Mouse (Mus musculus) gastrocnemius, postnatal 14 days (tissue): ENCODE measurements at regions not wholly inside any gene's neighbourhood (a gene's known extent, or its start where the extent isn't known, plus 50 kb on each side); places are given as distances from the start of the nearest gene placed in this dataset.

Experiments used
- DNase-seq: peaks from one replicate; pipeline ENCODE4 v3.0.0; 2021; ENCODE audit warnings: mixed read lengths
- intact Hi-C: fragments of 180-260 bp; cut with DNase I; formaldehyde crosslinking; loops from one replicate; pipeline ENCODE4 v1.15.1; 2025; ENCODE audit warnings: low total_unique reads

DNA sequence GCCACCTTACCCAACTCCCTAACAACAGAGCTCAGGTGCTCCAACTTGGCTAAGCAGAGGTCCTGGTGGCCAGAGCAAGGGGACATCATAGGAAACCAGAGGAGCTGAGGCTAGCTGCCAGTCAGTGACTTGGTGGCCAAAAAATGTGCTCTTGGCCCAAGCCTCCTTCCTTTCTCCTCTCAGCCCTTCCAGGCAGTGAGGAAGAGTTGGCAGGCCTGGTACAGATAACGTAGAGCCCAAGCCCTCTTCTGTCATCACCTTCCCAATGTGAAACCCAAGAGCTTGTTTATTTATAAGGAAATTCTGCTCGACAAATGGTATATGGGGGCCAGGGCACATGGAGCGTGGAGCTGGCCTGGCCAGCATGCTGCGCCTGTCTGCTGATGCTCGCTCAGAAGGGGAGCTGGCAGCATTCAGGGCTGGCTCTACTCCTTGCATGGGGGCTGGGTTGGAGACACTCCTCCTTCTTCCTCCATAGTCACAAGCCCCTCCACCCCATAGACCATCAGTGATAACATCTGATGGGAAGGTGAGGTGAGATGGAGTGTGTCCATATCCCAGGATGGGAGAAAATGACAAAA is 156.1 kb downstream of the Fgf18 start:
- DNase-seq = no peak
- intact Hi-C loops = no loop called here

DNA sequence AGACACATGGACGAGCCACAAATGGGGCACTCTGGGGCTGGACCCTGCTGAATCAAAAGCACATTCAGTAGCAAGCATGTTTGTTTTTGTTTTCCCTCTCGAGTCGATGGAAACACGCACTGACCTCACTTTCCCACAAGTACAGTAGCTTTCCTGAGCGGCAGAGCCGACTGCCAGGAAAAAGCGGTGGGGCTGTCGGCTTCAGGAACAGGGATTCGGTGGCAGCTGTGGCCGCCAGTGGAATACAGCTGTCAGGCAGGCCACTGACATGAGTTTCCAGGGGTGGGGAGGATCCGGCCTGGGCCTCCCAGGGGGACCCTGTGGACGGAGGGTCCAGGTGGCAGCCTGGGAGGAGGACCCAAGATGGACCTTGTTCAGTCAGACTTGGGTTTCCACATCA is 157.0 kb downstream of the Fgf18 start:
- peak; percentile 41 for DNase-seq
- intact Hi-C loops = no loop called here

DNA sequence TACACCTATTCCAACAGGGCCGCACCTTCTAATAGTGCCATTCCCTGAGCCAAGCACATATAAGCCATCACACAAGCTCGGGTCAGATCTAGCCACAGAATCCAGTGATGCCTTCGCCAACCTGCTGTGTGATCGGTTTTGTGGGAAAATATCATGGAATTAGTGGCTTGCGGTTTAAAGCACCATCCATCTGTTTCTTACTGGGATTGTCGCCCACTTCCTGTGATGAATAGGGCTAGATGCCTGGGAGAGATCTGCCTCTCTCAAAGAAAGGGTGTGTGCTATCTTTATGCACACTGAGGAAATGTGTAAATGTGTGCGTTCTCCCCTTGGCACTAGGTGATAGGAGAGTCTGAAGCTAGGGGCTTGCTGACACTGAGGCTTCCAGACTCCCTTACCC is 154.5 kb upstream of the Smim23 start:
- intact Hi-C loops = no loop called here

GRCm38 (mm10) chr11:32976572-32976971 is 152.2 kb upstream of the Smim23 start:
- intact Hi-C loops = no loop called here
- DNase-seq = no peak

More for the DNA sequence above, 154.5 kb upstream of the Smim23 start:
- no peak for DNase-seq

DNA sequence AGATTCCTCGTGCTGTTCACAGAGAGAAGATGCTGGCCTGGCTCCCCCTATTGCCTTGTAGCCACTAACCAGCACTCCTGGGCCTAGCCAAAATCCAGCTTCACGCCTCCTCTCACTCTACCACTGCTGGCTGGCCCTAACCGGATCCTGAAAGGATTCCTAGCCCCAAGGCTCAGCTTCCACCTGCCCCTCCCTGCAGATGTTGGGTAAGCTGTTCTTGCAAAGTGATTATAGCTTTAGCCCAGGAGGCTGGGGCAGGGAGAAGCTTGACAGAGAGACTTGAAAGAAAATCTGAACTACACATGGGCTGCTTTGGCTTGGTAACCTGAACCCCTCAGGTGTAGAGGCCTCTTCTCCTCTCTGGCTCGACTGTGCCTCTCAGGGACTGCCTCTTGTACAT is 149.0 kb upstream of the Smim23 start:
- DNase-seq = no peak
- intact Hi-C loops = no loop called here

- no peak for DNase-seq
- intact Hi-C loops = no loop called here
Observed at GRCm38 (mm10) chr11:32965418-32965817, 141.0 kb upstream of the Smim23 start.

- DNase-seq = no peak
- intact Hi-C loops = no loop called here
Observed at GRCm38 (mm10) chr11:32963625-32964293, 139.4 kb upstream of the Smim23 start.

DNA sequence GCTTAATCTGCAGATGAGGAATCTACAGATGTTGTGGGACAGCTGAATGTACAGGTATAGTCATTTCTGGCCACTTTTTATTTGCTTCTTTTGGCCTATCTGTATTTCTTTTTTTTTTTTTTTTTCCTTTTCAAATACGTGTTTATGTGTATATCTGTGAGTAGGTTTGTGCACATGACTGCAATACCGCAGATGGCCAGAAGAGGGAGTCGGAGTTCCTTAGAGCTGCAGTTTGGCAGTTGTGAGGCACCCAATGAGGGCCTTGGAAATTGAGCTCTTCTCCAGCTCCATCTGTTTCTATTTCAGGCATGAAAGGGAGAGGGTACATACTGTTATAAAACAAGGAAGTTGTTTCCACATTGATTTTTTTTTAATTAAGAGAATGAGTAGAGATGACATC is 137.2 kb upstream of the Smim23 start:
- intact Hi-C loops = no loop called here
- DNase-seq = no peak

GRCm38 (mm10) chr11:32958961-32959360 is 134.6 kb upstream of the Smim23 start:
- DNase-seq = no peak
- intact Hi-C loops = loop anchor here (10.0 kb wide), 1 partner anchor 154 kb away; no protein-coding TSS in a partner anchor

- peak; percentile 63 for DNase-seq
- intact Hi-C loops = loop anchor here (10.0 kb wide), 1 partner anchor 152 kb away; no protein-coding TSS in a partner anchor
Observed at GRCm38 (mm10) chr11:32956993-32957392, 132.6 kb upstream of the Smim23 start.

- no peak for DNase-seq
- intact Hi-C loops = loop anchor here (10.0 kb wide), 1 partner anchor 147 kb away; no protein-coding TSS in a partner anchor
Observed at GRCm38 (mm10) chr11:32952271-32952670, 127.9 kb upstream of the Smim23 start.

- DNase-seq = no peak
- intact Hi-C loops = no loop called here
Observed at GRCm38 (mm10) chr11:32948132-32948531, 123.7 kb upstream of the Smim23 start.

GRCm38 (mm10) chr11:32946481-32947001 is 122.1 kb upstream of the Smim23 start:
- DNase-seq = peak; percentile 22
- intact Hi-C loops = no loop called here

DNA sequence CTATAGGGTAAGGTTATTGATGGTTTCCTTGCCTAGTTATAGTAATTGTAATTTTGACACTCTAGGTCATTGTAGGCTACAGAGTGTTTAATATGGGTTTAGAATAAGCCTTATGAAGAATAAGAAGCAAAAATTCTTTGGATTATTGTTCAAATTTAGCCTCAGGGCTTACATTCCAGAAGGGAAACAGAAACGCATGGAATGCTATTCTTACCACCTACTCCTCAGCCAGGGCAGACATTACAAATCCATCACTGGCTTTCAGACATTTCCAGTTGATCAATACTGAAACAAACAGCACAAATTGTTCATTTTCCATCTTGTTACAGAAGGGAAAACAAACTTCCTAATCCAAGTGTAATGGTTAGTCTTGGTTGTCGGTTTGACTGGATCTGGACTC is 120.7 kb upstream of the Smim23 start:
- intact Hi-C loops = no loop called here
- no peak for DNase-seq

DNA sequence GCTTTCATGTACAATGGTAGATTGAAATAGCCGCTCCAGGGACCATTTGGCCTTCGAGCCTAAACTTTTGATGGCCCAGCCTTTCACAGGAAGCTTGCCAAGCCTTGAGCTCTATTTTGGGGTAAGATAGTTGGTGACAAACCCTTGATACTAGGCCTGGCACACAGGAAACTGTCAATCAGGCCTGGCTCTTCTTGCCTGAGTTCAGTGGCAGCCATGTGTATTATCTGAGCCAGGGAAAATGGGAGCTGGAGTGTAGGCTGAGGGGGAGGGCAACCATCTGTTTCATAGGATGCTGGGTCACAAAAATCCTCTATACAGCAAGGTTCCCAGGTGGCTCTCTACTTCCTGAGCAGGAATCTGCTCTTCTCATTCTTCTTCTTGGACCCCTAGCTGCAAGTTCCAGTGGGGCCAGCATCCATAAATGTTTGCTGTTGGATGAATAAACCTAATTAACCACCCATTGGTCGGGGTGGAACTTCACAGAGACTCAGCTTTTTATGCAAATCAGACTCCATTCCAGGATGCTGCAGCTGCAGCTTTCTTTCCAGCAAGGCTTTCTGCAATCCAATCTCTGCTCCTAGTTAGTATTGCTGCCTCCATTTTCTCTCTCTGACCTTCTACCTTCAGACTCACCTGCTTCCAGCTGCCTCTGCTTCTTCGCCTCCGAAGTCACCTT is 117.1 kb upstream of the Smim23 start:
- DNase-seq = no peak

GRCm38 (mm10) chr11:32939102-32939501 is 114.7 kb upstream of the Smim23 start:
- no peak for DNase-seq
- intact Hi-C loops = no loop called here

More for the DNA sequence above, 117.1 kb upstream of the Smim23 start:
- intact Hi-C loops = no loop called here

DNA sequence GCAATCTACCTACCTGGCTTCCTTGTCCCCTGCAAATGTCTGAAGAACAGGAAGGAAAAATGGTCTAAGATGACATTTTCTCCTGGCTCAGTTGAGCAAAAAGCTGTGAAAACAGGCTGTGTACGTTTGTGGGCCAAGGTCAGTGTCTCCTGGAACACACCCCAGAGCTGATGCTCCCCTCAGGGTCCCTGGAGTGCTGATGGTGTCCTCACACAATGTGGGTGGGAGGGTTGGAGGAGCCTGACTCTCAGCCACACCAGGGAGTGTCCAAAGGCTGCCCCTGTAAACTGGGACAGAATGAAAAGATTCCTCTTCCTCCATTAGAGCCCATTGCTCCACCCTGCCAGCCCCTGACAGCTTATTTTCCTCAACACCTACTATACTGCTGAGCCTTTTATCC is 112.8 kb upstream of the Smim23 start:
- DNase-seq = no peak
- intact Hi-C loops = no loop called here

DNA sequence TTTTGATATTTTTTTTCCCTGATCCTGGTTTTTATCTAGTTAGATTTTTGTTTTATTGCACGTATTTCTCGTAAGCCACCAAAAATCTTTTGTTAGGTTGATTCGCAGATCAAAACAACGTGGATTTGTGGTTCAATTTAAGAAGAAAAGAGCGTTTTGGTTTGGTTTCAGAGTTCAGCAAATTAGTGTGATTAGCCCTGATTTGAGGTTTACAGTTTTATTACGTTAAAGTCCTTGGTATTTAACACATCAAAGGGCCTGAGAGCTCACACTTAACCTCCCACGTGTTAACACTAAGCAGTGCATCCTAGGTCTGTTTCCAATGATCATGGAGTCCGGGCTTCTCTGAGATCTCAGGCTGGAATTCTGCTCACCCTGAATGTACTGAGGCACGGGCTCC is 107.5 kb upstream of the Smim23 start:
- intact Hi-C loops = no loop called here

DNA sequence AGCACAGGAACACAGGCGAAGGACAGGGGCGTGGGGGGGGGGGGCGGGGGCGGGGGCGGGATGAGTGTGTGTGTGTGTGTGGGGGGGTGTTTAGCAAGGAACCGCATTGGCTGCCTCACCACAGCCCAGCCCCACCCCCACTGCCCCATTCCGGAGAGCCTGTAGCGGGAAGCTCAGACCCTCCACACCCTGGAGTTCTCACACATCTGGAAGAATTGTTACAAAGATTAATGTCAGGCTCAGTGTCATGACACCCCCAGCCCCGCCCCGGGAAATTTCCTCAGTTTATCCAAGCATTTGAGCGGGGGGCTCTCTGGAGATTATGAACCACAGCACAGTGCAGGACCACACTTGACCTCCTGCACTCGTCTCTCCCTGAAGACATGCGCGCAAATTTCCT is 106.6 kb upstream of the Smim23 start:
- peak; percentile 27 for DNase-seq
- intact Hi-C loops = no loop called here

More for the DNA sequence above, 107.5 kb upstream of the Smim23 start:
- no peak for DNase-seq

GRCm38 (mm10) chr11:32928837-32929236 is 104.4 kb upstream of the Smim23 start:
- intact Hi-C loops = no loop called here
- DNase-seq = no peak
